Mouse (Mus musculus): Measurements from ENCODE around the gene Kat5. TPM values are rescaled to one million over a fixed set of nuclear protein-coding genes. Genes with fewer than 3 reads are reported as not detected.

Kat5 gene
- polyA plus RNA-seq, 1 experiment = 57.5 TPM

DNA sequence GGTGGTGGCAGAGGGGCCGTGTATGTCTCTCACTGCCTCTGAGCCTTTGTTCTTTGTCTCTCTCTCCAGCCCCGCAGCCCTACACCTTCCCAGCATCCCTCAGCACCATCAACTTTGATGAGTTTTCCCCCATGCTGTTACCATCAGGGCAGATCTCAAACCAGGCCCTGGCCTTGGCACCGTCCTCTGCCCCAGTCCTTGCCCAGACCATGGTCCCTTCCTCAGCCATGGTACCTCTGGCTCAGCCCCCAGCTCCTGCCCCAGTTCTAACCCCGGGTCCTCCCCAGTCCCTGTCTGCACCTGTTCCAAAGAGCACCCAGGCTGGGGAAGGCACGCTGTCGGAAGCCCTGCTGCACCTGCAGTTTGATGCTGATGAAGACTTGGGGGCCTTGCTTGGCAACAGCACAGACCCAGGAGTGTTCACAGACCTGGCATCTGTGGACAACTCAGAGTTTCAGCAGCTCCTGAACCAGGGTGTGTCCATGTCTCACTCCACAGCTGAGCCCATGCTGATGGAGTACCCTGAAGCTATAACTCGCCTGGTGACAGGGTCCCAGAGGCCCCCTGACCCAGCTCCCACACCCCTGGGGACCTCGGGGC lies 36.8 kb upstream of the Kat5 start:
- TF ChIP-seq GATA1 (IDR thresholded peaks at IDR 0.05; ENCODE audit: borderline replicate concordance, low read length) (no peak), FLI1 (IDR thresholded peaks at IDR 0.05; ENCODE audit: low read length) (no peak)
- no peak overlapping the region for H3K4me3 ChIP-seq (replicated peaks)
- no peaks in the 10 kb centered on the region for H3K27me3 ChIP-seq (replicated peaks)
- no peaks in the 10 kb centered on the region for H3K9me3 ChIP-seq
- H3K4me1 ChIP-seq = peaks cover 45% of the 10 kb centered on the region
- peaks cover 89% of the 10 kb centered on the region for H3K36me3 ChIP-seq (replicated peaks; ENCODE audit: low read length)

DNA sequence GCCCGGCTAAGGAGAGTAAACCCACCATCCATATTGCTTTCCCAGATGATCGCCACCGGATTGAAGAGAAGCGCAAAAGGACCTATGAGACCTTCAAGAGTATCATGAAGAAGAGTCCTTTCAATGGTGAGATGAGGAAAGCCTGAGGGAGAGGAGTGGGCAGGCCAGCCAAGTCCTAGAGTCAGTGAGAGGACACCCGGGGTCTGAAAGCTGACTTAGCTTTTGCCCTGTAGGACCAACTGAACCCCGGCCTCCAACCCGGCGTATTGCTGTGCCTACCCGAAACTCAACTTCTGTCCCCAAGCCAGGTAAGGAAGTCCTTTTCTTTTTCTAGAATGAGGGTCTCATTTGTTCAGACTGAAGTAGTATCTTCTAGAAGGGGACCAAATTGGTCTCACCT lies 35.2 kb upstream of the Kat5 start:
- no peak overlapping the region for H3K4me3 ChIP-seq (replicated peaks)
- H3K4me1 ChIP-seq = peaks cover 61% of the 10 kb centered on the region
- H3K9me3 ChIP-seq = no peaks in the 10 kb centered on the region
- TF ChIP-seq FLI1 (IDR thresholded peaks at IDR 0.05; ENCODE audit: low read length) (no peak), GATA1 (IDR thresholded peaks at IDR 0.05; ENCODE audit: borderline replicate concordance, low read length) (no peak)
- H3K27me3 ChIP-seq (replicated peaks) = no peaks in the 10 kb centered on the region
- peaks cover 89% of the 10 kb centered on the region for H3K36me3 ChIP-seq (replicated peaks; ENCODE audit: low read length)

DNA sequence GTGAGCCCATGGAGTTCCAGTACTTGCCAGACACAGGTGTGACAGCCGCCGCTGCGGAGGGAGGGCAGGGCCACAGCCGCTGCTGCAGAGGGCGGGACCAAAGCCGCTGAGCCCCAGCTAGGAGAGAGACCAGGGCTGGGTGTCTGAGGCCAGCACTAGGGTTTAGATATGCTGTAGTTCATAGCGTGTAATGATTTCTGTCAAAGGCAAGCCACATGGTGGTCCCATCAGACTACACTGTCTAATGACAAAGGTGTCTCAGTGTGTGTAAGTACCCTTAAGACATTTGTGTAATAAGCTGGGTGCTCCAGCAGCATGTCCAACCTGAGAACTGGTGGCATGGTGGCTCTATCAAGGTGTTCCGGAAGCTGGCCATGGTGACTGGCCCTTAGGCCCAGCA lies 31.6 kb upstream of the Kat5 start:
- no peak for TF ChIP-seq GATA1 (IDR thresholded peaks at IDR 0.05; ENCODE audit: borderline replicate concordance, low read length)
- TF ChIP-seq FLI1 (IDR thresholded peaks at IDR 0.05; ENCODE audit: low read length) = no peak
- Histone ChIP-seq H3K4me3 (replicated peaks) (no peak overlapping the region), H3K9me3 (no peaks in the 10 kb centered on the region), H3K36me3 (replicated peaks; ENCODE audit: low read length) (peaks cover 84% of the 10 kb centered on the region), H3K27me3 (replicated peaks) (no peaks in the 10 kb centered on the region), H3K4me1 (peaks cover 56% of the 10 kb centered on the region)

DNA sequence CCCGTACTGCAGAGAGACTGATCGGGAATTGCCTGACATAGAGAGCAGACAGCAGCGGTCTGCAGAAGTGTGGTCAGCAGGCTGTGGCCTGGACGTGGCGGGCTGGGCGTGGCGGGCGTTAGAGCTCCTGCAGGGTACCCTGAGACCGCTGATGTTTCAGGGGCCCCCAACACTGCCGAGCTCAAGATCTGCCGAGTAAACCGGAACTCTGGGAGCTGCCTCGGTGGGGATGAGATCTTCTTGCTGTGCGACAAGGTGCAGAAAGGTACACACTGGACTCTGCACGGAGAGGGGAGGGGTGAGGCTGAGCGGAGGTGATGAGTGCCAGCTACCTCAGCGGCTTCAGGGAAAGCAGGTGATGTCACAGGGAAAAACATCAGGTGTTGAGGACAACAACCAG lies 31.0 kb upstream of the Kat5 start:
- Histone ChIP-seq H3K4me1 (peaks cover 62% of the 10 kb centered on the region), H3K9me3 (no peaks in the 10 kb centered on the region), H3K27me3 (replicated peaks) (no peaks in the 10 kb centered on the region), H3K36me3 (replicated peaks; ENCODE audit: low read length) (peaks cover 77% of the 10 kb centered on the region), H3K4me3 (replicated peaks) (no peak overlapping the region)
- TF ChIP-seq FLI1 (IDR thresholded peaks at IDR 0.05; ENCODE audit: low read length) (no peak), GATA1 (IDR thresholded peaks at IDR 0.05; ENCODE audit: borderline replicate concordance, low read length) (no peak)

- Histone ChIP-seq H3K27me3 (replicated peaks) (no peaks in the 10 kb centered on the region), H3K4me1 (peaks cover 61% of the 10 kb centered on the region), H3K9me3 (no peaks in the 10 kb centered on the region), H3K4me3 (replicated peaks) (no peak overlapping the region), H3K36me3 (replicated peaks; ENCODE audit: low read length) (peaks cover 70% of the 10 kb centered on the region)
- TF ChIP-seq FLI1 (IDR thresholded peaks at IDR 0.05; ENCODE audit: low read length) = no peak
- no peak for TF ChIP-seq GATA1 (IDR thresholded peaks at IDR 0.05; ENCODE audit: borderline replicate concordance, low read length)
Observed at GRCm38 (mm10) chr19:5640339-5640738, 30.3 kb upstream of the Kat5 start.

- Histone ChIP-seq H3K4me1 (peaks cover 51% of the 10 kb centered on the region), H3K9me3 (no peaks in the 10 kb centered on the region), H3K27me3 (replicated peaks) (no peaks in the 10 kb centered on the region), H3K4me3 (replicated peaks) (peak overlapping the region; percentile 98), H3K36me3 (replicated peaks; ENCODE audit: low read length) (peaks cover 53% of the 10 kb centered on the region)
- TF ChIP-seq FLI1 (IDR thresholded peaks at IDR 0.05; ENCODE audit: low read length) (no peak), GATA1 (IDR thresholded peaks at IDR 0.05; ENCODE audit: borderline replicate concordance, low read length) (no peak)
Observed at GRCm38 (mm10) chr19:5638416-5639005, 28.5 kb upstream of the Kat5 start.

DNA sequence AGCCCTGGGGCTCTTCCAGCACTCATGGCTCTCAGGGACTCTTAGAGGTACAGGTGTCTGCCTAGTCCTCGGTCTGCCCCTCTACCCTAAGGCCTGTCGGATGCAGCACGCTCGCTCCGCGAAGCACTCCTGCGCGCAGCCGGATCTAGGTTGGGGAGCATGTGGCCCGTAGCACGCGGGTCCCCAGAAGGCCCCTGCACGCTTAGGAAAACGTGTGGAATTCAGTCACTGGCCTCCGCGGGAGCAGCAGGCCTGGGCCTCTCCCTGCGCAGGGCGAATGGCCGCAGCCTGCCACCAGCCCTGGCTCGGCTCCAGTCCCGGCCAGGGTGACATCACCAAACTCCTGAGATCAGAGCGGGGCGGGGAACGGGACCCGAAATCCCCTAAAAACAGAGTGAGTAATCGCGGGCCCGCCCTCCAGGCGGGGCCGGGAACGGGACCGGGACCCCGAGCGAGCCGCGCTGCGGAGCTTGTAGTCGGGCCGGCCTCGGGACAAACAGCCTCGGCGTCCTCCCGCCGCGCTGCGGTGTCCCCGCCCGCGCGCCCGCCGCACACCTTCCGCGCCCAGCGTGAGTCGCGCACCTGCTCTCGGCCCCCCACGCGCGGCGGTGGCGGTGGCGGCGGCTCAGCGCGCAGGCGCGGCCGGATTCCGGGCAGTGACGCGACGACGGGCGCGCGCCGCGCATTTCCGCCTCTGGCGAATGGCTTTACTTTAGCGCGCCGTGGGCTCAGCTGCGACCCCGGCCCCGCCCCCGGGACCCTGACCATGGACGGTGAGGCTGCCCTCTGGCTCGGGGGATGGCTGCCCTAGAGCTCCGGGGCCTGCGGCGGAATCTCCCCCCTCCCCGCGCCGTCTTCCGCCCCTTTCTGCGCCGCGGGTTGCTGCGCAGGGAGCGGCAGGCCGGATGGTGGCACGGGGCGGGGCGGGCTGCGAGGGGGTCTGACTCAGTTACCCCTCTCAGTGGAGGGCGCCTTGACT lies 27.3 kb upstream of the Kat5 start, which contains the start of gene Rela:
TSS of gene Rela (plus strand) at position 415 of the 979 bp plus-strand sequence.
- Histone ChIP-seq H3K9me3 (no peaks in the 10 kb centered on the region), H3K4me1 (peaks cover 52% of the 10 kb centered on the region), H3K4me3 (replicated peaks) (peak within 1 kb of the TSS; percentile 98), H3K36me3 (replicated peaks; ENCODE audit: low read length) (peaks cover 42% of the 10 kb centered on the region), H3K27me3 (replicated peaks) (no peaks in the 10 kb centered on the region)
- TF ChIP-seq GATA1 (IDR thresholded peaks at IDR 0.05; ENCODE audit: borderline replicate concordance, low read length) = no peak
- no peak for TF ChIP-seq FLI1 (IDR thresholded peaks at IDR 0.05; ENCODE audit: low read length)

DNA sequence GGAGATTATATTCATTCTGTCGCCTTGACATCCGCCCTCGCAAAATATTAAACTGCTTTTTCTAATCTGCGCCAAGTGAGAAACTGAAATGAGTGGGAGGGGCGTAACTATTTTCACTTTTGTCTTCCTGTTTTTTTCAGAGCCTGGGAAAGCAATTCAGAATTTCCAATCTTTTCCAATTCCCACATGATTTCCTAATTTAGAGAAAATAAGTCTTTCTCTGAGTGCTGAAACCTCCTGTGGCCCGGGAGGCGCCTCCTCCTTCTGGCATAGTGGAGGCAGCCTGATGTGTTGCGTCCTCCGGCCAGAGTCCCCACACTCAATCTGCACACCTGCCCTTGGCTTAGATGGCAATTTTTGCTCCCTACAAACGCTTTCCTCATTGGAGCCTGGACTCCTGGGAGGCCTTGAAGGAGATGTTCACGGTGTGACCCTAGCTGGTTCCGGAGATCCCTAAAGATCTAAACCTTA lies 26.6 kb upstream of the Kat5 start:
- Histone ChIP-seq H3K36me3 (replicated peaks; ENCODE audit: low read length) (peaks cover 34% of the 10 kb centered on the region), H3K27me3 (replicated peaks) (no peaks in the 10 kb centered on the region), H3K9me3 (no peaks in the 10 kb centered on the region), H3K4me1 (peaks cover 52% of the 10 kb centered on the region), H3K4me3 (replicated peaks) (peak overlapping the region; percentile 98)
- no peak for TF ChIP-seq FLI1 (IDR thresholded peaks at IDR 0.05; ENCODE audit: low read length)
- TF ChIP-seq GATA1 (IDR thresholded peaks at IDR 0.05; ENCODE audit: borderline replicate concordance, low read length) = no peak

GRCm38 (mm10) chr19:5636036-5636570 lies 26.1 kb upstream of the Kat5 start:
- H3K4me3 ChIP-seq (replicated peaks) = no peak overlapping the region
- H3K27me3 ChIP-seq (replicated peaks) = no peaks in the 10 kb centered on the region
- TF ChIP-seq GATA1 (IDR thresholded peaks at IDR 0.05; ENCODE audit: borderline replicate concordance, low read length) = no peak
- peaks cover 29% of the 10 kb centered on the region for H3K36me3 ChIP-seq (replicated peaks; ENCODE audit: low read length)
- H3K4me1 ChIP-seq = peaks cover 47% of the 10 kb centered on the region
- 0 out of 2 replicates have a peak, but pooled peaks cover under 1% of the 10 kb centered on the region for H3K9me3 ChIP-seq
